Mouse (Mus musculus): ENCODE results near the gene Rasa3.

The Rasa3 gene

GRCm38 (mm10) chr8:13650541-13651191 is 26.7 kb downstream of the Rasa3 start:
- DNase-seq (ENCODE audit: extremely low read depth, insufficient read length, low spot score), result peak; percentile 51

- no peak for DNase-seq (ENCODE audit: extremely low read depth, insufficient read length, low spot score)
Observed at GRCm38 (mm10) chr8:13649154-13649515, 28.3 kb downstream of the Rasa3 start.

GRCm38 (mm10) chr8:13648377-13649153 is 28.8 kb downstream of the Rasa3 start:
- DNase-seq (ENCODE audit: extremely low read depth, insufficient read length, low spot score), result peak; percentile 59

GRCm38 (mm10) chr8:13647591-13647990 is 29.8 kb downstream of the Rasa3 start:
- DNase-seq (ENCODE audit: extremely low read depth, insufficient read length, low spot score), result no peak

- no peak for DNase-seq (ENCODE audit: extremely low read depth, insufficient read length, low spot score)
Observed at GRCm38 (mm10) chr8:13644932-13645676, 32.3 kb downstream of the Rasa3 start.

- DNase-seq (ENCODE audit: extremely low read depth, insufficient read length, low spot score), result peak; percentile 69
Observed at GRCm38 (mm10) chr8:13644155-13644554, 33.2 kb downstream of the Rasa3 start.

DNA sequence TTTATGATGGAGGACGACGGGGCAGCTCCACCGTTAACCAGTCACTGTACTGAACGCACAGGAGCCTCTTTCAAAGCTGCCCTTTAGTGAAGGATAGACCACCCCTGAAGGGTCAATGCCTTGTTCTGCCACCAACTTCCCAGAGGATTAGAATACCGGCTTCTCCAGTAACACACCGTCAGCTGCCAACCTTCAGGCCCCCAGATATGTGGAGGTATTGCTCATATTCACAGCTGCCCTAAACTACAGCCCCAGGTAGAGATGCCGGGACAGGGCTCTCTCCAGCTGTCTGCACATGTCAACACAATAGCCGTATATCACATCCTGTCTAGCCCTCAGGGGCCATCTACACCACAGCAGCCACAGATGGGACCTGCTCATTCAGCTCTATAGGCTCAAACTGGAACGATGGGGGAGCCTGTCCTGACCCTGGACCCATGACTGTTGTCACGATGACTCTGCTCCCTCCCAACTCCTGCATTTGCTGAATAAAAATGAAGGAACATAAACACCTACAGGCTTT is 34.7 kb downstream of the Rasa3 start:
- DNase-seq (ENCODE audit: extremely low read depth, insufficient read length, low spot score), result no peak

DNA sequence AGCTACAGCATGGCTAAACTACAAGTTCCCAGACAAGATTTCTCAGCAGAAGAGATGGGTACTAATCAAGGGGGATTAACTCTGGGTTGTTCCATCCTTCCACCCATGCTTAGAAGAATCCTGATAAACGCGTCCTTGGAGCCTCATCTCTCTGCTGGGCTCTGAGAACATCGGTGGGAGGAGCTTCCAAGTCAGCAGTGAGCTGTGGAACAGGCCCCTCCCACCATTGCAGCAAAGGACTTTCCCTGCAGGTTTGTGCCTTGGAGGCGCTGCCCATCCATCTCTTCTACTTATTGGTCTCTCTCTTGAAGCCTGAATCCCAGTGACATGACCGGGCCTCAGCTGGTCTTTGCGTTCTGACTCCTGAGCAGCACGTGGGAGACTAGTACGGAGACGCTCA is 36.2 kb downstream of the Rasa3 start:
- no peak for DNase-seq (ENCODE audit: extremely low read depth, insufficient read length, low spot score)

DNA sequence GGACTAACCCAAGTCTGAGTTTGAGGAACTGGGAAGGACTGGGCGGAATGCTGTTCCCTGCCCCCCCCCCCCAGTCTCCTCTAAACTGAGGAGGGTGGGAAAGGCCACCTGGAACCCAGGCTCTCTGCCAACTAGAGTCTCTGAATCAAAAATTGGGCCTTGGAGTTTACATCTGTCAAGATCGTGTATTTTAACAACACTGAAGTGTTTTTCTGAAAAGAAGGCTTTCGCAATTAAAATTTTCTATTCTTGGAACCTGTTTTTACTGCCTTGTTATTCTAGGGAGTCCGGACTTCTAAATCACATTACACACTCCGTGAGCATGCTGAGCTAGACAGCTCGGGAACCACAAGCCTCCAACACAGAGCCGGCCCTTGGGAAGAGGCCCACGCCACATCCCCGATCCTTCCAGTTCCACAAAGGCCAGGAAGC is 36.9 kb downstream of the Rasa3 start:
- DNase-seq (ENCODE audit: extremely low read depth, insufficient read length, low spot score), result peak; percentile 57

DNA sequence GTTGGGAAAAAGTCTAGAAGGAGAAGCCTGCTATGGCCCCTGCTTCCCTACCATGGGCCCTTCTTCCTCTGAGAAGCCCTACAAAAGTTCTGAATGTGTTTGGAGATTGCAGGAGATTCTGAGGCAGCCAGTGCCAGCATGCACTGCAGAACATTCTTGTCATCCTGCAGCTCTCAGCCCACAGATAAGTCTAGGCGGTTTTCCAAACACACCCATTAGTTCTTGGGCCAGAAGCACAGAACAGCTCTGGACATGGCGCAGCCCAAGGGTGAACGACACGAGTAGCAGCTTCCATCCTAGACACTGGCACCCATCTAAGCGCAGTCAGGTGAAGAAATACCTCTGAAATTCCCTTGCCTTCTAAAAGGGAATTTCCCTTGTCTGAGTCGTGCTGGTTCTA is 44.3 kb downstream of the Rasa3 start:
- DNase-seq (ENCODE audit: extremely low read depth, insufficient read length, low spot score), result no peak

DNA sequence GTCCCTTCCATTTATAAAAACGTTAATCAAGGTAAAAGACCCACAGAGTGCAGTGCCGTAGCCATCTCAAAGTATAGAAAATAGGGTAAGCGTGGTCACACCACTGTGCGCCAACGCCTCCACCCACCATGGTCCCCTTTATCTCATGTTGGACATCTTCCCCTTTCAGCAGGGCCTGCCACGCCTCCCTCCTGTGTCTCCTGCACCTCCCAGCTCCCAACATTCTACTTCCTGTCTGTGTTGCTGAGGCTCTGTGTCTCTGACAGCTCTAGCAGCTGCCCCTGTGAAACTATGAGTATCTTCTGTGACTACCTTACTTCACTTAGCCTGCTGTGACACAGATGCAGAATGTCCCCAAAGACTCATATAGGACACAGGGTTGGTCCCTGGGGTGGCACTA is 45.1 kb downstream of the Rasa3 start:
- DNase-seq (ENCODE audit: extremely low read depth, insufficient read length, low spot score), result no peak

- DNase-seq (ENCODE audit: extremely low read depth, insufficient read length, low spot score), result no peak
Observed at GRCm38 (mm10) chr8:13630754-13631153, 46.6 kb downstream of the Rasa3 start.

DNA sequence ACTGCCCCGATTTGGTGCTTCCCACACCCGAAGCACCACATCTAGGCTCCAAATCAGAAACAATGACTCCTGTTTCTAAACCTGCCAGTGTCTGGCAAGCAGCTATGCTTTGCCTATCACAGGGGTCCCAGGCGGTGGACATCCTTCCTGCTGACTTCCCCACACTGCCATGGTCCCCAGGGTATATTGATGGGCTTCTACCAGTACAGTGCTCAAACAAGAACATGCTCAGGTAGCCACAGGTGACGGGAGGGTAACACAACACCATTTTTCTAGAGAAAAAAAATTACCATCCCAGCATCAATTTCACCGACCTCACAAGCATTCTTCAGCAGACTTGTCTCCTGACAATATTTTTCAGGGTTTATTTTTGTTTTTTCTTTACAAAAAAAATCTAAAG is 47.2 kb downstream of the Rasa3 start:
- DNase-seq (ENCODE audit: extremely low read depth, insufficient read length, low spot score), result no peak

GRCm38 (mm10) chr8:13629351-13630090 is 47.9 kb downstream of the Rasa3 start:
- no peak for DNase-seq (ENCODE audit: extremely low read depth, insufficient read length, low spot score)

DNA sequence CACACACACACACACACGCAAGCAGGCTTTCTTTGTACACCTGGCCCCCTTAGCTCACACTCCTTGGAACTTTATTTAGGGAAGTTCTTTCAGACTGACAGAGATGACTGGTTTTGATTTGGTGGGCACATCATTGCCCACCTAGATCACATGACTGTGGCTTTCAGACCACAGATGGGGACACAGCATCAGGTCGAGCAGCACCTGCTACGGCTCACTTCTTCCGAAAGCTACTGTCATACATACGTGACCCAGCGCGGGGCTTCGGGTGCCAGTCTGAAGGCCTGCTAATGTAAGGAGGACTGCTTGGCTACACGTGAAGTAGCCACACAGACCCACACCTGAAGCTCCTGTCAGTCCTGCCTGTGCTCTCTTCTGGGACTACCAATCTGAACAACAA is 49.3 kb downstream of the Rasa3 start:
- DNase-seq (ENCODE audit: extremely low read depth, insufficient read length, low spot score), result no peak

DNA sequence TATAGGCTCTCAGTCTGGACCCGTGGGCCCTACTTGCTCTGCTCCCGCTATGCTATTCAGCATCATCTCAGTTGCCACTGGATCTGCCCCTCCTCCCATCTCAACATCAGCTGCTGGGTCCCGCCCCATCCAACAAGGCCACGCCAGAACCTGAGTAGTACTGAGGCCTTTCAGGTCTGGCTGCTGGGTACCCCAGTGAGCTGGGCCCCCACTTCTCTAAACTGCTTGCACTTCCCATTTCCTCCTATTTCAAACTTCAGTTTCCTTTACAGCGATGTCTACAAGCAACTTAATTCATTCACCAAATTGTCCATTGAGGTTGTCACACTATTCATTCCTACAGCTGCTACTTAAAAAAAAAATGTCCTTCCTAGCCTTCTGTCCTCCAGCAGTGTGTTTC is 49.8 kb downstream of the Rasa3 start:
- no peak for DNase-seq (ENCODE audit: extremely low read depth, insufficient read length, low spot score)

DNA sequence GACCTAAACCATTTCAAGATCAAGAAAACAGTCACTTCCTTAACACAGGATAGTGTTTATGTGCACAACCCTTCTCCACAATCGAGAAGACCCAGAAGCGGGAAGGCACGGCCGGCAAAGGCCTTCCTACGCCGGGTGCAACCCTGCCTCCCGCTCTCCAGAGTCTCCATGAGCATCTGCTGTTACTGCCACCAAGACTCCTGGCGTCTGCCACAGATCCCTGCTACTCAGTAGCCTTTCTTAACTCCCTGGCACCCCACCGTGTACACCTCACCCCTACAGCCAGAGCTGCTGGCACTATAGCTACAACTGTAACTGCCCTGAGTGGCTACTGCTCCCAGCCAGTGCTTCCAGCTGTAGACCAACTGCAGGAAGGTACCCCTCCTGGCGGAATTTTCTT is 51.3 kb downstream of the Rasa3 start:
- DNase-seq (ENCODE audit: extremely low read depth, insufficient read length, low spot score), result no peak

- no peak for DNase-seq (ENCODE audit: extremely low read depth, insufficient read length, low spot score)
Observed at GRCm38 (mm10) chr8:13625281-13625970, 52.0 kb downstream of the Rasa3 start.

DNA sequence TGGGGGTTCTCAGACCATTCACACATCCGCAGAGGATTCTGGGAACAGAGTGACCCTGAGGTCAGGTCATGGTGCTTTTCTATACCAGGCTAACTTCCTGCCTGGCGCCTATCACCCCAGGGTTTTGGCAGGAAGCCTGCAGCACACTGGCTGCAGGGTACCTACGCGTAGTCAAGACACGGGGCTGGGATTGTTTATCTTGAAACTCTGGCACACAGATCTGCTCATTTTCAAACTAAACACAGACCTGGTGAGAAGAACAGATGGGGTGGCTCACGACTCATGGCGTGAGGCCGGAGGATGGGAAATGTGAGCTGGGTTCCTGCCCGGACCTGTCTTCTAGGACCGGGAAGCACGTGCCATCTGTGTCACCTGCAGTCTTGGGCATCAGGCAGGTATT is 52.5 kb downstream of the Rasa3 start:
- peak; percentile 75 for DNase-seq (ENCODE audit: extremely low read depth, insufficient read length, low spot score)

- peak; percentile 87 for DNase-seq (ENCODE audit: extremely low read depth, insufficient read length, low spot score)
Observed at GRCm38 (mm10) chr8:13623911-13624421, 53.4 kb downstream of the Rasa3 start.

Data from 3134 (cell line).